Mouse (Mus musculus) CH12.LX (cell line): ENCODE data around the gene Runx2.

Source experiments
- CHD2 ChIP-seq: IDR thresholded peaks from 2 replicates; pipeline ENCODE4 v1.6.1; 2011; ENCODE audit warnings: low read length, improper control_type of control experiment
- CTCF ChIP-seq, 2 experiments: IDR thresholded peaks in 1 of 2; conservative IDR thresholded peaks in 1 of 2; 2 replicates each; pipeline ENCODE4 v1.5.1; 2011 to 2012; ENCODE audit warnings: low read depth in 2 of 2, low read length in 2 of 2, improper control_type of control experiment in 1 of 2, inconsistent platforms in 1 of 2, mild to moderate bottlenecking in 1 of 2, moderate library complexity in 1 of 2
- ELF1 ChIP-seq: IDR thresholded peaks from 2 replicates; pipeline ENCODE4 v1.6.1; 2014; ENCODE audit warnings: low read depth, mild to moderate bottlenecking, inconsistent platforms, low read length, improper control_type of control experiment
- EP300 ChIP-seq: IDR thresholded peaks from 2 replicates; pipeline ENCODE4 v1.6.1; 2011; ENCODE audit warnings: low read length, improper control_type of control experiment
- JUND ChIP-seq: conservative IDR thresholded peaks from 2 replicates; pipeline ENCODE4 v1.6.1; 2011; ENCODE audit warnings: low read depth, low read length, improper control_type of control experiment
- KAT2A ChIP-seq: IDR thresholded peaks from 2 replicates; pipeline ENCODE4 v1.6.1; 2012; ENCODE audit warnings: low read length, improper control_type of control experiment, inconsistent platforms; ENCODE audit not compliant: insufficient replicate concordance
- MEF2A ChIP-seq: IDR thresholded peaks from 2 replicates; pipeline ENCODE4 v1.6.1; 2014; ENCODE audit warnings: low read depth, mild to moderate bottlenecking, inconsistent platforms, low read length, improper control_type of control experiment, borderline replicate concordance
- MXI1 ChIP-seq: IDR thresholded peaks from 2 replicates; pipeline ENCODE4 v1.6.1; 2011; ENCODE audit warnings: mild to moderate bottlenecking, low read depth, low read length, improper control_type of control experiment
- POLR2A ChIP-seq: IDR thresholded peaks from 2 replicates; pipeline ENCODE4 v1.6.1; 2011; ENCODE audit warnings: low read depth, mild to moderate bottlenecking, improper control_type of control experiment, low read length
- TBP ChIP-seq: conservative IDR thresholded peaks from 2 replicates; pipeline ENCODE4 v1.6.1; 2011; ENCODE audit warnings: low read depth, low read length, improper control_type of control experiment
- USF2 ChIP-seq: conservative IDR thresholded peaks from 2 replicates; pipeline ENCODE4 v1.6.1; 2011; ENCODE audit warnings: low read depth, low read length, improper control_type of control experiment
- ZKSCAN1 ChIP-seq: IDR thresholded peaks from 2 replicates; pipeline ENCODE4 v1.6.1; 2012; ENCODE audit warnings: low read depth, inconsistent platforms, low read length, improper control_type of control experiment, borderline replicate concordance
- ZMIZ1 ChIP-seq: IDR thresholded peaks from 2 replicates; pipeline ENCODE4 v1.6.1; 2012; ENCODE audit warnings: low read depth, mild to moderate bottlenecking, inconsistent platforms, low read length, improper control_type of control experiment
- ZNF384 ChIP-seq: IDR thresholded peaks from 2 replicates; pipeline ENCODE4 v1.6.1; 2012; ENCODE audit warnings: low read depth, low read length, improper control_type of control experiment, inconsistent platforms

GRCm38 (mm10) chr17:44472695-44473094 lies 341.9 kb downstream of the Runx2 start:
- TF ChIP-seq CTCF (conservative IDR thresholded peaks at IDR 0.05 in 1 of 2, IDR thresholded peaks at IDR 0.05 in 1 of 2; ENCODE audit: low read depth in 2 of 2, low read length in 2 of 2): no peak
- TF ChIP-seq ELF1: no peak
- no peak for TF ChIP-seq USF2
- TF ChIP-seq EP300: no peak
- no peak for TF ChIP-seq POLR2A
- no peak for TF ChIP-seq ZNF384
- TF ChIP-seq ZKSCAN1: no peak
- TF ChIP-seq MEF2A: no peak
- no peak for TF ChIP-seq MXI1
- TF ChIP-seq TBP: no peak
- TF ChIP-seq ZMIZ1: no peak
- no peak for TF ChIP-seq CHD2
- TF ChIP-seq KAT2A: no peak
- TF ChIP-seq JUND: no peak
